Mouse (Mus musculus) lung, postnatal 14 days (tissue): ENCODE measurements at regions not wholly inside any gene's neighbourhood (a gene's known extent, or its start where the extent isn't known, plus 50 kb on each side); places are given as distances from the start of the nearest gene placed in this dataset.

Experiments
- DNase-seq: peaks from one replicate; pipeline ENCODE4 v3.0.0; 2021

DNA sequence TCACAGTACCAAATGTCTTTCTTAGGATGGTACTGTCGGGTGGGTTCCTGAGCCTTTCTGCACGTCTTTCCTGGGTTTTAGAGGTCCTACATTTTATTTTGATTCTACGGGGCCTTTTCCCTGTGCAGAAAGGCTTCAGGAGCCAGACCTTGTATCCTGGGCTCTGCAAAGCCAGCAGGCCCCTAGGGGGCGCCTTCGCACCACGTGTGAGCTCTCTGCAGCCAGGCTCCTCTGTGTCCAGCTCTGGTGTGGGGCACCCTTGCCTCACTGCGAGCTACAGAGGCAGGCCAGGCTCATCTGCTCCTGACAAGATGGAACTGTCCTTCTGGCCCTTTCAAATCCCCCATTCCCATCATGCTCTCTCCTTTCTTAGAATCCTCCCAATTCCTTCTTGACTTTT, 53.3 kb upstream of the Usp3 start:
- DNase-seq: peak; percentile 94

DNA sequence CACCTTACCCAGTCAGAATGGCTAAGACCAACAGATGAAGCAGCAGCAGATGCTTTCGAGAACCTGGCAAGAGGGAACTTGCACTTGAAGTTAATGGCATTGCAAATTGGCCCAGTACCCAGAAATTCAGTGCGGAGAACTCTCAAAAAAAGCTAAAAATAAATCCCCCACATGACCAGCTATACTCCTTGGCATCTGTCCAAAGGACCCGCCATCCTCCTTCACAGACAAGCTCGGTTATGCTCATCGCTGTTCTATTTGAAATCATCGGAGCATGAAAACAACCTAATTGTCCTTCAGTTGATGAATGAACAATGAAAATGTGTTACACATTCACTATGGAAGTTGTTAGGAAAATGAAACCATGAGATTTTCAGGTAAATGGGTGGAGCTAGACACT, 58.4 kb upstream of the Usp3 start:
- DNase-seq: no peak

DNA sequence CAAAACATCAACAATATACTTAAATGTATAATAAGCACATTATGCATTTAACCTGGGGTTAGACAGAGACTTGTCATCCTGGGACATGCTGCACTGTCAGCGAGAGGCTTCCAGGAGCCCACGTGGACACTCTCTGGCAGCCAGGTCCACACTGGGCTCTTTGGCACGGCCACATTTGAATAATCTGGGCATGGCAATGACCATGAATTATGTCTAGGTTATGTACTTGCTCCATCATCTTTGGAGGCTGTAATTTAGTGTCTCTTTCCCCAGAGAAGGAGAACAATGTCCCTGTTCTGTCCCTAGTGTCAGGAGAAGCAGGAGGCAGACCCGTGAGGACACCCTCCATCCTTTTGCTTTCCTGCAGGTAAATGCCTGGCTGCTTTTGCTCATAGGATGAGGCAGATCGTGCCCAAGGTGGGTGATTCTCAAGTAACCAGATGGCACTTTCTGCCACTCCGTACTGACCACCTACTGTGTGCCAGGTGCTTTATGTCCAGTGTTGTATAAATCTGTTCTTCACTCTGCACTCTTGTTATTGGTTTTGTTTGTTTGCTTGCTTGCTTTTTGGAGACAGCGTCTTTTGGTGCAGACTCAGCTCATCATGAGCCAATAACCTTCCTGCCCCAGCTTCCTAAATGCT, 56.2 kb upstream of the Car12 start:
- no peak for DNase-seq

DNA sequence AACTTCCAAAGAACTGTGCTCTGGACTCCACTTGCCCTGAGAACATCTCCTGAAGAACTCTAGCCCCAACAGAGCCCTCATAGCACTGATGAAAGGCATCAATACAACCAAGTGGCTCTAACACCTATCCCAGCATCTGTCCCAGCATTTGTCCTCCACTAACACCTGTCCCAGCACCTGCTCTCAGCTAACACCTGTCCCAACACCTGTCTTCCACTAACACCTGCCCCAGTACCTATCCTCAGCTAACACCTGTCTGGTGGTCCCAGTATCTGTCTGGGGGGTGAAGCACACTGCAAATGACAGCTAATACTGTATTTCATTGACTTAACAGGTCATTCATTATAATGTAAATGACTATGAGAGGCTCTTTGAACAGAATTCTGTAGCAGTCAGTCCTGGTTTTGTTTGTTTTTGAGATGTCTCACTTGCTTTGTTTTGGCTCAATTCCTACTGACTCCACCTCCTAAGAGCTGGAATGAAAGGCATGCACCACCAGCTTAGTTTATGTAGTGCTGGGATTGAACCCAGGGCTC, 54.7 kb upstream of the Car12 start:
- no peak for DNase-seq

DNA sequence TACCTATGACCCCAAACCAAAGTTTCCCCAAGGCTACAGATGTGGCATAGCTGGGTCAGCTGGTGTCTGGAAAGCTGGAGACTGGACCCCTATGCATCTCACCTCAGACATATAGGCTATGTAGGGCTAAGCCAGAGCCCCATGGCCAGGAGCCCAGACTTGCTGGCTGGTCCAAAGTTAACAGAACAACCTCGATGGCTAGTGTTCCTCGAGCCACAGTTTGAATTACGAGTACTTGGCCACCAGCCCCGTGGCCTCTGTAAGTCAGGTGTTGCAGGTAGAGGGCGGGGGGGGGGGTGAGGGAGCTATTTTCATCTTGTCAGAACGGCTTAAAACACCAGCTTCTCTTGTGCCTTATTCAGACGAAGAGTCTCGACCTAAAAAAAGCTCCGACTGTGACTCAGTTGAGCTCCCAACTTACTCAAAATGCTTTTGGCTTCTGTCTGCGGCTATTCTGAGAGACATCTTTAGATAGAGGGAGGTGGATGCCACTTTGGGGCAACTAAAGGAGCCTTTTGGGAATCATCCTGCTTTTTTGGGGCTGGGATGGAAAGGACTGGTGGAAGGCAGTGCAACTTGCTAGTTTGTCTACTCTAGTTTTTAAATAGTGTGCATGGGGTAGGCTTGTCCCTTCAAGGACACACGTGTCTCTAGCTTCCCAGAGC, 53.6 kb upstream of the Car12 start:
- DNase-seq: no peak

DNA sequence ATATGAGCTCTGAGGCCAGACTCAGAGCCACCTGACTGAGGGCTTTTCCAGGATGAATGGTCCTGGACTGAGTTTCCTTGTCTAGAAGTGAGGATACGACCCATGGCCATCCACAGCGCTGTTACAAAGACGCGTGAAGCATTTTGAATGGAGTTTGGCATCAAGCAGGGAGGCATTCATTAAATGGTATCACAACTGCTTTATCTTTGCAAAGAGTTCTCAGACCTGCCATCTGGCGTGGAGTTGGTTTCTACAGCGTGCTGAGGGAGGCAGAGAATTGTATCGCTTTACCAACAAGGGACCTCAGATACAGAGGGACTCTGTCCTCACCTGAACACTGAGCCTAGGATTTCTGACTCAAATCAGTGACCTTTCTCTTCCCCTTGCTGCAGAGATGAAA, 51.9 kb upstream of the Car12 start:
- no peak for DNase-seq

DNA sequence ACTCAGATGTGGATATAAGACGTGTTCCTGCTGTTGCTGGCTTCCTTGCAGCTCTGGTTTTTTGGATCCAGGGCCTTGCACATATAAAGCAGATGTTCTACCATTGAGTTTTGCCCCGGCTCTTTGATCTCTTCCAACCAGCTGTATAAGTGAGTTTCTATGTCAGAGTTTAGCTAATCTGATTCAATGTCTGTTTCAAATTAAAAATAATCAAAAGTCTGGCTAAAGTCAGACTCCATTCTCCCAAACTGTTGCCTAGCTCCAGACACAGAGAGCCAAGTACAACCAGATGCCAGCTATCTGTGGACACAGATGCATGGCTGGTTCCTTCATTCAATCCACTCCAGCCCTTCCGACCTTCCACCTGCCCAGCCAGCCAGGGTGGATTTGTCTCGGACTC, 51.0 kb upstream of the Car12 start:
- DNase-seq: no peak
